Mouse (Mus musculus) cerebral cortex, adult 2 months (tissue): ENCODE results near the gene Cst7.

ENCODE experiments used
- WGBS: fragments of 180-500 bp; shearing (Covaris S2); methylation state at CpG from one replicate; pipeline ENCODE4 v1.1.7; 2018; 5-methylcytosine and 5-hydroxymethylcytosine counted together

Gene Cst7

DNA sequence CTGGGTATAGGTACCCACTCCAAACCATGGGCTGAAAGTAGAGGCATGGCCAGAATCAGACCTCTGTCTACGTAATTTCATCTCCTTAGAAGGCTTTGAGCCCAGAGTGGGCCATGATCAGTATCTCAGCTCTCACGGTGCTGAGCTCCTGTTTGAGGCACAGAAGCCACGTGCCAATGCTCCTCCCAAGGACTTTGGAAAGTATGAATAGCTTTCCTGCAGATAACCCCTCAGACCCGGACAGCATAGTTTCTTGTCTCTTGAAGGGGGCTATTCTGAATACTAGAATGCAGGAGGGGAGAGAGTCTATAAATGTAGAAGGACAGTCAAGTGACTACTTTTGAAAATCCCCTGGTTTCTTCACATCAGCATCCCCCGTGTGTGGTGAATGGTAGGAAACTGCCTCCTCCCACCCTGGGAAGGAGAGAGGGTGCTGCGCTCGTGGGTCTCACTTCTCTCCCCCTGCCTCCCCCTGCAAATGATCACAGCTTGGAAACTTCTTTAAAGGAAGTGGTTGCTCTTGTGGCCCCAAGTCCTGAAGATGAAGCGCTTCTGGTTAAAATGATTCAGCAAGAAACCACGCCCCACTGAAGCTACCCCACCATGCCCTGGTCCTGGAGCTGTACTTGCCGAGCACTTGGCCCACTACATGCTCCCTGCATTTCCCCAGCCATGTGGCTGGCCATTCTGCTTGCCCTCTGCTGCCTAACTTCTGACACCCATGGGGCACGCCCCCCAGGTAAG lies at the start of gene Cst7:
Gene Cst7, plus strand, starts transcription at position 569 of the 744 bp plus-strand sequence.
- 76% methylated on average over 11 of the region's 11 CpGs for WGBS

DNA sequence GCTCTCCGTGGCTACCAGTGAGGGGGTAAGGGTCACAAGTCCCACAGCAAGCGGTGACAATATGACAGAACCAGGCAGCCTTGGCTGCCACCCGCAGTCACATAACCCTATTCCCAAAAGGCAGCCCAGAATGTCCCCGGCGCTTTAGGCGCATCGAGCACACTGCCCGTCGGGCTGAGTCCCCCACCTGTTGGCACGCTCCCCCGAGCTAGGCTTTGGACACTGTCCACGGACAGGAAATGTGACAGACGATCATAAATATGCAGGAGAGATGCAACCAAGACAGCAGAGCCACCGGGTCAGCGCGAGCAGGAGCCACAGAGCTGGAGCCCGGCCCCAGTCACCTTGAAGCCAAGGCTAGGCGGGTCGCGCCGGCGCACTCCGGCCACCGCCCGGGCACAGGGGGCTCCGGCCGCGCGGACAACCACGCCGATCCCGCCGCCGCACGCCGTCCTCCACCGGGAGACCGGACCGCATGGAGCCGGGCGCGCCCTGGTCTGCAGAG lies 44.5 kb upstream of the Cst7 start:
- 4% methylated on average over 42 of the region's 42 CpGs for WGBS

DNA sequence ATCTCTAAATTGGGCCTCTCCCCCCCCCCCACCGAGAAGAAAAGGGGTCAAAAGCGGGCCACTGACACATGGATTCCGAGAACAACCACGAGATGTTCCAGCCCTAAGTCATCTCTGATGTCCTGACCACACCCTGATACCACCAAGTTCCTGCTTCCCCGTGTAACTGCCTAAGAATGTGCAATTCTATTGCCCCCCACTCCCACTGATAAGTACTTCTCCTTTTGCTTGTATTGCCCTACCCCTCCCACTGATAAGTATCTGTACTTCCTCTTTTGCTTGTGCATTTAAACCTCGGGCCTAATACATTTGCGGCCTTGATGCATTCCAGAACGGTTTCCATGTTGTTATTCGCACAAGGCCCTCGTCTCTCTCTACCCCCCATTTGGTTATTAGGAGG lies 20.6 kb upstream of the Cst7 start:
- WGBS: 87% methylated on average over 10 of the region's 10 CpGs

DNA sequence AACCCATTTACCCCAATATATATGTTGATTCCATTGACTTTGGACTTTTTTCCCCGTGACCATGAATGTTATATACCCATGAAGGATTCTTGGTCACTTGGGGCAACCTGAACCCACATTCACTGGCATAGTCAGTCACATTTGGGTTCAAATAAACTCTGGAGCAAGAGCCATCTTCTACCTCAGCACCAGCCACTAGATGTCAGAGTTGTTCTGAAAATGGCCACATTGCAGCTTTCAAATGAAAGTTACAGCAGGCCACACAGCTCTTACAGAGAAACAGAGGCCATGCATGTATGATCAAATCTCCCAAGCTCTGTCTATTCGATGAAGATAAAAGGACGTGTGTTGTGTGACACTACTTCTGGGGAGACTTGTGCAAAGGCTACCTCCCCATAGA lies 11.6 kb upstream of the Cst7 start:
- WGBS: 47% methylated on average over 3 of the region's 3 CpGs

DNA sequence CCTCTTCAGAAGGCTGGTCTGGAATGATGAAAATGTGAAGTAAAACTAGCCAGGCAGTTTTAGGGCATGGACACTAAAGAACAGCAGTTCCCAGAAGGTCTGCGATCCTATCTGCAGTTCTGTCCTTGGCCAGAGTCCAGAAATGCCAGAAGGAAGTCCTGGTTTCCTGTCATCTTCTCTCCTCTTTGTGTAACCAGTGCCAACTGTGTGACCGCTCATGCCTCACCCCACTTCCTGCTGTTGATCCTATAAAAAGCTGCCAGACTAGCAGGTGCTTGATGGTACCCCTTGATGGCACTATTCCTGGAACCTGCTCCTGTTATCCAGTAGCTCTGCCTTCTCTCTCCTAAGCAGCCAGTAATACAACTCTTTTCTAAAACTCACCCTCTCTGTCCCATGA lies 3.2 kb upstream of the Cst7 start:
- 53% methylated on average over 2 of the region's 2 CpGs for WGBS

DNA sequence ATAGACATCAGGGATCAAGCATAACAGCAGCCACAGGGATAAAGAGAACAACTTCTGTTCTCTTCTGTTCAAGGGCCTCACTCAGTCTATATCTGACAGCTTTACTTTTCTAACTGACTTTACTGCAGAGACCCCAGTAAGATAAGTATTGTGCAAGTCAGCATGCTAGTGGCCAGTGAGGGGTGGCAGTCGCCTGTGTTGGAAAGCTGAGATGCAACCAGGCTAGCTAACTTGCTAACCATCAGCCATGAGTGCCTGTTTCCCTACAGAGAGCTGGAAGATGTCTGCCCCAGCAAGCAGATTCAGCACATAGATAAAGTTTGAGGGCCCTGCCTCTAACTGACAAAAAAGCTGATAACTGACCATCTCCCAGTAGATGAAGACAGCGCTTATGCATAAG lies 546 bp downstream of the Cst7 start:
- 87% methylated on average over 2 of the region's 2 CpGs for WGBS

DNA sequence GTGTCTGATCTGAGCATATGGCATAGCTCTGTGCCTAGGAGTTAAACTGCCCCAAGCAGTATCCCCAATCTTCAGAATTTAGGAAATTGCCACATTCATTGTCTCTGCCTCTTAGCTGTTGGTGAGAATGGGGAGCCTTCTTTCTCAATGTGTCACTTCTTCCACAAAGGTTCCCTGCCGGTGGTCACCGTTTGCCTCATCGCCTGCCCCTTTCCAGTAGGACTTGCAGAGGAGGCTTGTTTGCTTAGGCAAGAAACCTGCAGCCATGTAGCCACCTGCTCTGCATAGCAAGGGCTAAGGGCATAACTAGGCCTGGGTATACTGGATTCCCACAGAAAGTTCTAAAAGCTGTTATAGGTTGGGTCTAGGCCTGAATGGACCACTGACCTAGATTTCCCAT lies 2.2 kb downstream of the Cst7 start:
- 94% methylated on average over 3 of the region's 3 CpGs for WGBS

DNA sequence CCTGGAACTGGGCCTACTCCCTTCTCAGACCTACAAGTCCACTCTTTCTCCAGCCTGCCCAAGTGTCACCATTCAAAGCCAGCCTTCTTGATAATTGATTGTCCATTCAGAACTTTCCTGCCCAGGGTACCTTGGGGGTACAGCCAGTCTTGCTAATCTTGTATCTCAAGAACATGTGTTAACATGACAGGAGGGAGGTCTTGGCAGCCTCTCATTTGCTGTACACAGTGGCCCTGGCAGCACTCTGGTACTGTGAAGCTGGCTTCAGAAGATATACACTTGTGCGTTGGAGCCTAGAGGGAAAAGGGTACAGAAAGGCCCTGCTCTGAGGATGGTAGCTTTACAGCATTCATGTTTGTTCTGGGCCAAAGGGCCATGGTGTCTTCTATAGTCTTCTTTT lies 6.0 kb downstream of the Cst7 start:
- 81% methylated on average over 1 of the region's 1 CpGs for WGBS

DNA sequence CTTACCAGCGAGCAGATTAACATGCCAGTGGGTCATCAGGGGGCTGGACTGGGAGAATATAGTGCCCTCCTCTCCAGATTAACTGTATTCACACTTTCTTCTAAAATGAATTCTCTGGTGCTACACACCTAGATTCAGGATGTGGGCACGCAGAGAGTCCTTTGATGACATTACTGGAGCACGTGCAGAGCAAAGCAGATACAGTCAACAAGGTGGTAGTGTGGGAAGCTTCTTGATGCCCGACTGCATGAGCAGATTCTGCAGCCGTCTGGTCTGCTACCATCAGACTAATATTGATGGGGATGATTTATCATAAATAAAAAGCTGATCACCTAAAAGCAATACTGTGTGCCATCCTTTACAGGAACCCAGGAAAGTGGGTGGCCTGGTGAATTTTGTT lies 8.4 kb downstream of the Cst7 start:
- 83% methylated on average over 5 of the region's 5 CpGs for WGBS

DNA sequence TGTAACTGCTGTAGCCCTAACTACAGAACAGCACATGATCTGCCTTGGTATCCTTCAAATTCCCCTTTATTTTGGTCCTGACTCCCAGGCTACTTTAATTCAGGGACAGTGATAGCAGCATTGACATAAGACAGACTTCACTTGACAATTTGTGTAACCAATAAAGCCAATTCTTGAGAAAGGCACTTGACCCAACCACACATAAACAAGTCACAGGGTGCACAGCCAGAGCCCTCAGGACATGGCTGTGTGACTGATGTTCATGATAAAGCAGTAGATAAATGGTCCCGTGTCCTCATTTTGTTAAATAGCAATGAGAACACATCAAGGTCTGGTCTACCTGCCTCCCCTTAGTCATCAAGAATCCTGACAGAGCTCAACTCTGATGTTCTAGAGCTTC lies 9.4 kb downstream of the Cst7 start:
- WGBS: 93% methylated on average over 1 of the region's 1 CpGs

DNA sequence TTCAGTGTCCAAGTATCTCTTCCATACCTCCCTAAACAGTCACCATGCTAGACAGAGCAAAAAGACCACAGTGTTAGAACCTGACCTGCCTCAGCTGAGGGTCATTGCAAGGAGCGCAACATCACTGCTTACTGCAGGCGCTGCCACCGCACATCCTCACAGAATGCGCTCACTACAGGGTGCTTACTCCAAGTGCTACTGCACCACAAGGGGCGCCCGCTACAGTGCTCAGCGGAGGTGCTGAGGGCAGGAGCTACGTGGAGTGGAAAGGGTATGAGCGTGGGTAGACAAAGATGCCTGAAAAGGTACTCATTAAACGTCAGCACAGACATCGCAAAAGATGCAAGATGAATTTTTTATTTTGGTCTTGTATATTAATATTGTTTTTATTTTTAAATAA lies 18.9 kb downstream of the Cst7 start:
- WGBS: 84% methylated on average over 11 of the region's 11 CpGs

DNA sequence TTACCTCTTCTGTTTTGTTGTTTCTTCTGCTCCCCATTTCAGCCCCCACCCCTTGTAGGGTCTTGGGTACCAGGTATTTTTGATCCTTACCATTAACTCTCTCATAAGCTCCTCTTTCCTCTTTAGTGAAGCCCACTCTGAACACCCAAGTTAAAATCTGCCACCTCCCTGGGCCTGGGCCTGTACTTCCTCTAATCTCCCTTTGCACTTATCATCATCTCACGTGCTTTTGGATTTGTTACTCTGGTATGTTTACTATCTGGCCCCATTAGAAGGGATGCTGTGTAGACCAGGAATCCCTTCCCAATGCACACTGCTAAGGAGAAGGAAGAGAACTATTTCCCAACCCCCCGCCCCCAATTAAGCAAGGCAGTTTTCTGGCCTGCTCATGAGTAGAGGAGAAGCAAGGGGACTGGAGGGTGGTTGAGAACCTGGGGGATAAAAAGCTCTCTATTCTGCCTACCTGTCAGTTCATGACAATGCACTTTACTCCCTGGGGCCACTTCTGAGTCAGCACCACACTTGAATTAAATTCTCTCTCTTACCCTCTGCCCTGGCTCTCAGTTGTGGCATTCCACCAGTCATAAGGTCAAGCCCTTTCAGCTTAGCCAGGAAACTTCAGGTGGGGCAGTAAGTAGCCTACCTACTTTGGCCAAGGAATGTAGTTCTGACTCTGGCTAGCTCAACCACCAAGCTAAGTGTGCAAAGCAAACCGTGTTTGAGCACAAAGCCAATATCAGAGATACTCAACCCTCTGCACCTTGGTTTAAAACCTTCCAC lies 25.4 kb downstream of the Cst7 start:
- WGBS: 90% methylated on average over 3 of the region's 3 CpGs

DNA sequence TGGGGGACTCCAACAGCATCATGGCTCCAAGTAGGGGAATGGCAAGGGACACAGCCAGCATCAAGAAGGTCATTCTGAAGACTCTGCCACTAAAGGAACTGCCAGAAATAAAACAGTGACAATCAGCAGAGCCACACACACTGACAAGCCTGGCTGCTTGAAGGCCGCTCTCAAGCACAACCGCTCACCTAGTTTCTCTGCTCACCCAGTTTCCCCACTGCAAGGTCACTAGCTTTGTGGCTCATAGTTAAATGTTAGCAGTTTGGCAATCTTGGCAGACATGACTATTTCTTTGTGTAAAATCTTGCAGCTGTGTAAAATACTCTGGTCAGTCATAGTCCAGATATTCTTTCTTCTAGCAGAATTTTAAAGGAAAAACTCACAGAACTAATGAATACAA lies 30.0 kb downstream of the Cst7 start:
- WGBS: 90% methylated on average over 2 of the region's 2 CpGs

DNA sequence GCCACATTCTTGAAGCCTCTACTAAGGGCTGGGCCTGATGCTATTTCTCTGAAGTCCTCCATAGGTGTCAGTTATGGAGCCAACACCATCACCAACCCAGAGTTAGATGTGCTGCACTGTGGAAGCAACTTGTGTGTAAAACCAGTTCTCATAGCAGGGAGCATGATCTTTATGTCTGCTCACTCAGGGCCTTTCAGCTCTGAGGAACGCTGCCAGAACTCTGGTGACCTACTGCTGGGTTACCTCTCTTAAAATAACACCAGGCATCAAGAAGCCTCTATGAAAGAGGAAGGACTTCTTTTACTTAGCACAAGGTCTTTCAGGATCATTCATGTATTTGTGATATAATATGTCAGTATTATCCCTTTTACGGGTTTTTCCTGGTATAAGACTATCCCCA lies 32.0 kb downstream of the Cst7 start:
- WGBS: 86% methylated on average over 2 of the region's 2 CpGs

DNA sequence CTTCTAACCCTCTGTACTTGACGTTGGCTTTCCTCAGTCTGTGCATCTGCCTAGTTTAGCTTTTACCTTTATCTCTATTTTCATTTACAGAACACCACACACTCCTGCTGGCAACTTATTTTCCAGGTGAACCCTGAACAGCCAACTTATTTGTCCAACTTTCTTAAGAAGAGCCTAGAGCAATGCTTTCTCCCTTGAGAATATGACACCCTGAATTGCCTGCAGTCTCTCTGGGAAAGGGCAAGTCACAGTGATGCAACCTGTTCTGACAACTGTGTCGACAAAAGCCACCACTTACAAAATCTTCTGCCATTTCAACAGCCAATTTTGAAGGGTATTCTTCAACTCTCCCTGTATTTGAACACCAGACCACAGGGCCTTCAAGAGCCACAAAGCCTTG lies 34.6 kb downstream of the Cst7 start:
- 90% methylated on average over 2 of the region's 2 CpGs for WGBS

DNA sequence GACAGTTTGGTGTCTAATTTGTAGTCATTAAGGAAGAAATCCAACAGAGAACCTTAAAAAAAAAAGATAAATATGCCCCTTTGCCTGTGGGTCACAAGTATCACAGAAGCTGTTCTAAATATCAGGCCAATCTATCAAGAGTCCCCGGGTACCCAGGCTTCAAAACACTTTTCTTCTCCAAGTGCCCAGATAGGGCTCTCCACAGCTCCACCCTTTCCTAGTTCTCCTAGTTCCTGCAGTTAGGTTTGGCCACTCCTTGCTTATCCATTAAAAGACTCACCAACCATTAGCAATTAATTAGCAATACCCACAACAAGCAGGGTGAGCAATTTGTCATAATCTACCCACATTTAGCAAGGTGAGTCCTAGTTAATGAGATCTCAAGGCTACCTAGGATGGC lies 36.9 kb downstream of the Cst7 start:
- 80% methylated on average over 1 of the region's 1 CpGs for WGBS

DNA sequence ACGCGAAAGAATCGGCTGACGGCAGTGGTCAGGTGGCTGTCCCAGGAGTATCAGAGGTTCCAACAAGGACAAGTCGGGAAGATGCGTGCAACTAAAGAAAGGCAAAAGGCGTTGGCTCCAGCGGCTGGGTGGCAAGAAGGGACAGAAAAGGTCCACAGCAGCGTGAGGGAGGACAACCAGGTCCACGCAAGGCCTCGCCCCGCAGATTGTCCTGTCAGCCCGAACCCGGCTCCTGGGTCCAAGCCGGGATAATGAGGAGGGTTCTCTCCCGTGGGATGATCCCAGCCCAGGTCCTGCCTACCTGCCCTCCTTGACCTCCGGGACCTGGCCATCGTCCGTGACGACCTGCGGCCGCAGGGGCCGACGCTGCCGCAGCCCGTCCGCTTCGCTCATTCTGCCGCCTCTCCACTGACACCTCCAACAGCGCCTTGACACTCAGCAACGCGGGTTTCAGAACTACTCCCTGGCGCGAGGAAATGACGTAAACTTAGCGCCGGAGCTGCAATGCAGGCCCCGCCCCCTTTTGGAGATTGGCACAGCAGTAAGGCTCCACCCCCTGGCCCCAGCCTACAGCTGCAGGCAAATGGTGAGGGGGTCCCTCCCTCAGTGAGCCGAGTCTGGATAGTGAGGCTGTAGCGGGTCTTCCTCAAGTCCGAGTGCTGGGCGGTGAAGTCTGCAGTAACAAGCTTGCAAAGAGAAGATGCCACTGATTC lies 38.0 kb downstream of the Cst7 start, which contains the start of gene Apmap:
Gene Apmap, minus strand, starts transcription at position 481 of the 713 bp plus-strand sequence.
- under 1% methylated on average over 42 of the region's 42 CpGs for WGBS

DNA sequence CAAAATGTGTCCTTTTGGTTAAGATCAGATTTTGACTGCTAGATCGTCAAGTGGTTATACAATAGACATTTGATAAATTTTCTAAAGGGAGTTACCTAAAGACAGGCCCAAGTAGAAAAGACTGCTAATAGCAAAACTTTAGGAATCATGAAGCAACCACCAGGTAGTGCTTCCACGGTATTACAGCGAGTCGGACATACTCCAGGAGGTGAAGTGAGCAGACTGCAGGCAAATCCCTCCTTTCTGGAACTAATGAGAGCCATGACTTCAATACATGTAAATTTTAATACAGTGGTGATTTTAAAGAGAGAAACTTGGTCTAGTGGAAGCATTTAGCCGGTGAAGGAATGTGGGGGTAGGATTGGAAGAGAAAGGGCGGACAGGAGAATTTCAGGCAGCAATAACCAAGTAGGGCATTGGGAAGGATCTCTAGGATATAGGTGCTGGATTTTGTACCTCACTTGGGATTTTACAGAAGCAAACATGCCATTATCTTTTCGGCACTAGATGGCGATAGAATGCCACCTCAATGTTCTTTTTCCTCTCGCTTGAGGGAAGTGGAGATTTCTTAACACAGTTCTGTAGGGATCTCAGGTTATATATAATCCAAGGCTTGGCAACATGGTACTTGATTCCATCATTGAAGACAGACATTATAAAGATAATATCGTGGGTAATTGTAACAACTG lies 38.8 kb downstream of the Cst7 start:
- under 1% methylated on average over 10 of the region's 10 CpGs for WGBS

DNA sequence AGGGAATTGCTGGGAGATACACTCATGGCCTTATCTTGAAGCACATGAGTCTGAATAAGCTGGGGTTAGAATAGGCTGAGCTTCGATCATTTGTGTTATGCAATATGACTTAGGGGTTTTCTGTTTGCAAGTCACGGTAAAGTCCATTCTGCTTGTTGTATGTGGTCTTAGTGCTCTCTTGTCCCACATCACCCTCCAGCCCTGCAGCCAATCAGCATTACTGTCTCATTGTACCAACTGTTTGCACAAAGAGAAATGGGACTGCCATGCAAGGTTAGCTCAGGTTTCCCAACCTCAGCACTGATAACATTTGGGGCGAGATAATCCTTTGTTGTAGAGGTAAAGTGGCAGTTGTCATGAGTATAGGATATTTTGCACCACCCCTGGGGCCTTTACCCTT lies 39.9 kb downstream of the Cst7 start:
- WGBS: 77% methylated on average over 3 of the region's 3 CpGs

DNA sequence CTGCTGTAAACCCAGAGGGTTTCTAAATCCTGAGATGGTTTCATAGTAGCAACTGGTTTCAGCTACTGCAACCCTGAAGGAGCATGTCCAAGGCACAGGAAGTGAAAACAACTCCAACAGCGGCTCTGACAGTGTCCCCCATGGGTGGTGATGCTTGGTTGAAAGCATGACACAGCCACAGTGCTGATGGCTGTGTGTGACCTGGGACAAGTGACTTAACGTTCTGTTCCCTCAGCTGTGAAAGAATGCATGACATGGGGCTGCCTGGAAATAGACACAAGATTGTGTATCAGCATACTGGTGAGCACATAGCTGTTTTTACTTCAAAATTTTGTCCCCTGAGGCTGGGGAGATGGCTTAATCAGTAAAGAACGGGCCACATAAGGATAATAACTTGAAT lies 51.5 kb downstream of the Cst7 start:
- 76% methylated on average over 3 of the region's 3 CpGs for WGBS

DNA sequence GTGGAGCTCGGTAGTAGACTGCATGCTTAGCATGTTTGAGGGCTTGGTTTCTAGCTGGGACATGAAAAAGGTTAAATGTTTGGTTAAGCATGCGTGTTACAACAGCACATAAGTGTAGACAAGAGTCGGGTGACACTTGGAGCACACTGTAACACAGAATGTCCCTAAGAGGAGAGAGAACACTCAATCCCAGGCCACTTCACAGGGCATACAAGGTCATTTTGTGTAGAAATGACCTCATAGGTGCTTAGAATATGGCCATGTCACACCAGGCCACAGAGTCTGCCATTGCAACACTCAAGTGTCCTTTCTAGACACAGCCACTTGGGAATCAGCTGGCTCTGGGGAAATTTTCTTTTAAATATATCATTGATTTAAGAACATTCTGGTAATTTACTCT lies 53.7 kb downstream of the Cst7 start:
- WGBS: 87% methylated on average over 3 of the region's 3 CpGs

DNA sequence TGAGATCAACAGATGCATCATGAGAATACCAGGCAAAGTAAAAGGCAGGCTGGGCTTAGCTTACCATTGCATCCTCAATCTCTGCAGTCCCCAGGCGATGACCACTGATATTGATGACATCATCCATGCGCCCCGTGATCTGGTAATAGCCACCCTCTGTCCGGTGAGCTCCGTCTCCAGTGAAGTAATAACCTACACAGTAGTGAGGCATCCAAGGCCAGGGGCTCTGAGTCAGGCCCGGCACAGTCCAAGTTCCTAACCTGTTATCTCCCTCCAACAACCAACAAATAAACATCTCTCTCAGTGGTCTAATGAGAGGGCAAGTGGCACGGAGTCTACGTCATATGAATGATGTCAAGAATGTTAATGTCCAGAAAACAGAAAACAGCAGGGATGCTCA lies 54.7 kb downstream of the Cst7 start:
- 93% methylated on average over 8 of the region's 8 CpGs for WGBS
